Mouse (Mus musculus) spleen, adult 2 months (tissue): Measurements from ENCODE around the gene Usp15.

ENCODE experiments used
- CTCF ChIP-seq: fragments of 200-500 bp; IDR thresholded peaks from 2 replicates; pipeline ENCODE4 v1.5.1; 2011; ENCODE audit warnings: mild to moderate bottlenecking, inconsistent platforms; ENCODE audit not compliant: insufficient read depth, insufficient read length, insufficient replicate concordance; ENCODE audit errors: extremely low read depth
- POLR2A ChIP-seq: fragments of 200-500 bp; IDR thresholded peaks from 2 replicates; pipeline ENCODE4 v1.6.1; 2011; ENCODE audit warnings: low read depth, low read length, inconsistent platforms

GRCm38 (mm10) chr10:123156392-123156791 is 40.4 kb downstream of the Usp15 start:
- TF ChIP-seq CTCF (no peak), POLR2A (no peak)
